Mouse (Mus musculus): Measurements from ENCODE around the gene Gse1. TPM values are rescaled to one million over a fixed set of nuclear protein-coding genes. Genes with fewer than 3 reads are reported as not detected.

The Gse1 gene
- polyA plus RNA-seq, 1 experiment from 2014 or later = 11.3 TPM

- Histone ChIP-seq H3K4me2 (replicated peaks; ENCODE audit: low read depth, low read length) (no peak overlapping the region), H3K9me3 (ENCODE audit: control insufficient read depth, low read length) (no peaks in the 10 kb centered on the region), H3K27ac (ENCODE audit: low read depth, low read length) (no peak overlapping the region), H3K4me1 (ENCODE audit: control insufficient read depth, insufficient read depth, low read length) (peaks cover 61% of the 10 kb centered on the region), H3K27me3 (ENCODE audit: control insufficient read depth, insufficient read depth, low read length) (no peaks in the 10 kb centered on the region), H3K4me3 (ENCODE audit: low read length) (no peak overlapping the region), H3K36me3 (ENCODE audit: control insufficient read depth, insufficient read depth, low read length) (peaks cover 17% of the 10 kb centered on the region), H3K9ac (ENCODE audit: low read depth, low read length) (peak overlapping the region; percentile 4; the same call in 1 of the 2 replicates)
- WGBS = 63% methylated on average over 19 of the region's 20 CpGs
- ATAC-seq (ENCODE audit: low FRiP score, low TSS enrichment) = no peak
Observed at GRCm38 (mm10) chr8:120556198-120556892, 328.1 kb downstream of the Gse1 start.

DNA sequence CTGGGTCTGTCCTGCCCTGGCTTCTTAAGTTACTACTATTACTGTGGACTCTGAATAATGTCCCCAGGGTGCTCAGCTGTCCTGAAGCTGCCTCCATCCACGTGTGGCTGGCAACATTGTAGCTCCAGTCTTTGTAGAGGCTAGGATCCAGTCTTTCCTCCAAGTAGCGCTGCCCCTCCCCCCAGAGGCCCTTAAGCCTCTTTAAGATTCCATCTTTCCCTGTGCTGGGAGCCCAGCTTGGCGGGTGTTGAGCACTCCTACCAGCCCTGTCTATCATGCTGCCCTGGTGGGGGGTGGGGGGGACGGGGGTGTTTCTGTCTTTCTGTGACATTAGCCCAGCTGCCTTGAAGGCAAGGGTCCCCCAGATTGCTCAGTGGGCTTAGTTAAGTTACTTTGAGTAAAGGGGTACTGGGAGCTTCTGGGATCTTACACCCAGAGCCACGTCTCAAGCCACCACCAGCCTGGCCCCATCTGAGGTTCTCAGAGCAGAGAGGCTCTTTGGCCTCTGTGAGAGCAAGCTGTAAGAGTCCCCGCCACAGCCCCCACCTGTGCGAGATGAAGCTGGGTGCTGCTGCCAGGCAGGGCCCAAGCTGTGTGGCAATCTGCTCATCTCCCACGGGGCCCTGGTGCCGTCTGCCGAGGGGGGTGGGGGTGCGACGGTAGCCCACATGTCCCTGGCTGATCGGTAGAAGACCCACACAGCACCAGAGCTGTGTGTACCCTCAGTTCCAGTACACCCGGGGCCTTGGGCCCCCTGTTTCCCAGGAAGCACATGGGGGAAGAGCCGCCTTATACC is 329.1 kb downstream of the Gse1 start:
- Histone ChIP-seq H3K9ac (ENCODE audit: low read depth, low read length) (peak overlapping the region; percentile 12; the same call in 1 of the 2 replicates), H3K27ac (ENCODE audit: low read depth, low read length) (no peak overlapping the region), H3K4me3 (ENCODE audit: low read length) (no peak overlapping the region), H3K4me2 (replicated peaks; ENCODE audit: low read depth, low read length) (no peak overlapping the region), H3K9me3 (ENCODE audit: control insufficient read depth, low read length) (no peaks in the 10 kb centered on the region), H3K4me1 (ENCODE audit: control insufficient read depth, insufficient read depth, low read length) (peaks cover 62% of the 10 kb centered on the region), H3K36me3 (ENCODE audit: control insufficient read depth, insufficient read depth, low read length) (peaks cover 17% of the 10 kb centered on the region), H3K27me3 (ENCODE audit: control insufficient read depth, insufficient read depth, low read length) (no peaks in the 10 kb centered on the region)
- WGBS = 65% methylated on average over 15 of the region's 15 CpGs
- no peak for ATAC-seq (ENCODE audit: low FRiP score, low TSS enrichment)

GRCm38 (mm10) chr8:120558162-120558561 is 329.9 kb downstream of the Gse1 start:
- WGBS = 63% methylated on average over 4 of the region's 4 CpGs
- peaks cover 62% of the 10 kb centered on the region for H3K4me1 ChIP-seq (ENCODE audit: control insufficient read depth, insufficient read depth, low read length)
- H3K4me2 ChIP-seq (replicated peaks; ENCODE audit: low read depth, low read length) = no peak overlapping the region
- H3K27me3 ChIP-seq (ENCODE audit: control insufficient read depth, insufficient read depth, low read length) = no peaks in the 10 kb centered on the region
- H3K9ac ChIP-seq (ENCODE audit: low read depth, low read length) = no peak overlapping the region
- H3K4me3 ChIP-seq (ENCODE audit: low read length) = no peak overlapping the region
- no peaks in the 10 kb centered on the region for H3K9me3 ChIP-seq (ENCODE audit: control insufficient read depth, low read length)
- H3K36me3 ChIP-seq (ENCODE audit: control insufficient read depth, insufficient read depth, low read length) = peaks cover 17% of the 10 kb centered on the region
- H3K27ac ChIP-seq (ENCODE audit: low read depth, low read length) = no peak overlapping the region
- ATAC-seq (ENCODE audit: low FRiP score, low TSS enrichment) = no peak

DNA sequence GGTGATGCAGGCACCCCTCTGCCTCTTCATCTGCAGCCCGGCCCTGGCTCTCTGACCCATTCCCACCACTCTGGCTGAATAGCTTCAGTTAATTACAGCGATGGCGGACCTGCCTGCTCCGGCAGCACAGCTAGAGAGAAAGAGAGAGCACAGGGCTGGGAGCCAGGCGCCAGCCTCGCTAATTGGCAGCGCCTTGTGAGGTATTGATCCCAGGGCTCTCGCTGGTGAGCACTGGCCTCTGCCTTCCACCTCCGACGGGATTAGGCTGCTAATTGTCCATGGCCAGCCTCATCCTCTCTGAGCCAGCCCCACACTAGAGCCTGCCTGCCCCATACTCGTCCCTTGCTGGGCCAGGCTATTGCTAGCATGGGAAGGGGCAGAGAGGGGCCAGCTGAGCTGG is 331.4 kb downstream of the Gse1 start:
- Histone ChIP-seq H3K4me3 (ENCODE audit: low read length) (no peak overlapping the region), H3K4me2 (replicated peaks; ENCODE audit: low read depth, low read length) (no peak overlapping the region), H3K9ac (ENCODE audit: low read depth, low read length) (no peak overlapping the region), H3K9me3 (ENCODE audit: control insufficient read depth, low read length) (no peaks in the 10 kb centered on the region), H3K36me3 (ENCODE audit: control insufficient read depth, insufficient read depth, low read length) (peaks cover 8% of the 10 kb centered on the region; the same call in 1 of the 2 replicates), H3K27ac (ENCODE audit: low read depth, low read length) (no peak overlapping the region), H3K27me3 (ENCODE audit: control insufficient read depth, insufficient read depth, low read length) (no peaks in the 10 kb centered on the region; the same call in 1 of the 2 replicates), H3K4me1 (ENCODE audit: control insufficient read depth, insufficient read depth, low read length) (peaks cover 76% of the 10 kb centered on the region)
- ATAC-seq (ENCODE audit: low FRiP score, low TSS enrichment) = no peak
- WGBS = 41% methylated on average over 11 of the region's 11 CpGs

- Histone ChIP-seq H3K4me1 (ENCODE audit: control insufficient read depth, insufficient read depth, low read length) (peaks cover 80% of the 10 kb centered on the region), H3K4me2 (replicated peaks; ENCODE audit: low read depth, low read length) (no peak overlapping the region), H3K36me3 (ENCODE audit: control insufficient read depth, insufficient read depth, low read length) (peaks cover 4% of the 10 kb centered on the region; the same call in 1 of the 2 replicates), H3K9me3 (ENCODE audit: control insufficient read depth, low read length) (no peaks in the 10 kb centered on the region), H3K27me3 (ENCODE audit: control insufficient read depth, insufficient read depth, low read length) (no peaks in the 10 kb centered on the region; the same call in 1 of the 2 replicates), H3K4me3 (ENCODE audit: low read length) (no peak overlapping the region), H3K27ac (ENCODE audit: low read depth, low read length) (no peak overlapping the region), H3K9ac (ENCODE audit: low read depth, low read length) (no peak overlapping the region)
- ATAC-seq (ENCODE audit: low FRiP score, low TSS enrichment) = no peak
- WGBS = 56% methylated on average over 5 of the region's 5 CpGs
Observed at GRCm38 (mm10) chr8:120560535-120560934, 332.3 kb downstream of the Gse1 start.

DNA sequence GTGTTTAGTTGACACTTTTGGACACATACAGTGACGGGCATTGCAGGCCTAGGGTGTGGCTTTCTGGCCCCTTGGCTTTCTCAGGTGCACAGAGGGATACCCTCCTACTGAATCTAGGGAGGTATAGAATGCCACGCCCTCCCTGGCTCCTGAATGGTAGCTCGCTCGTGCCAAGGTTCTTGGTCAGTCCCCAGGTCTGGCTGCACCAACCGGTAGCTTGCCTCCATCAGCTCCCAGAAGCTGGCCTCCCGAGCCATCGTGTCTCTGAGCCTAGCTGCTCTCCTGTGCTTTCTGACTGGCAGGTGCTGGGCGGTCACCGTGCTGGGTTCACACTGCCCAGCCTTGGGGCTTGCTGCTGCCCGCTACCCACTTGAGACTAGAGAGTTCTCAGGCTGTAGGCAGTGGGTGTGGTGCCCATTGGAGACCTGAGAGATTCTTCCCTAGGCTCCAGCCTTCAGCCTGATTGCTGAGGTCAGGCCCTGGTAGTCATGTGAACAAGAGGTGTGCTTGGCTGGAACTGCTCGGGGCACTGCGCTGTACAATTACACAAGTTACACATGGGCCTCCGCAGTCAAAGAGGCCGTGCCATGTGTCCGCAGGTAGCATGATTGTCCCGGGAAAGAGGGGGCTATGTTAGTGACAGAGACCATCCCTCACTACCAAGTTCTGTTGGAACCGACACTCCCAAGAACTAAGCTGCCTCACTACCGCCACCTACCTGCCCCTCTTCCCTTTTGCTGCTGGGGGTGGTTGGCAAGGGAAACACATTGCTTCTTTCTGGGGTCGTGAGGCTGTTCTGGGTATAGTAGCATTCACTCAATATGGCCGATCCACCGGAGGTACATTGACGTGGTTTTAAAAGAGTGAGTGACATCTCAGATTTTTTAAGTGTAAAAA is 333.5 kb downstream of the Gse1 start:
- 78% methylated on average over 22 of the region's 22 CpGs for WGBS
- ATAC-seq (ENCODE audit: low FRiP score, low TSS enrichment) = no peak

DNA sequence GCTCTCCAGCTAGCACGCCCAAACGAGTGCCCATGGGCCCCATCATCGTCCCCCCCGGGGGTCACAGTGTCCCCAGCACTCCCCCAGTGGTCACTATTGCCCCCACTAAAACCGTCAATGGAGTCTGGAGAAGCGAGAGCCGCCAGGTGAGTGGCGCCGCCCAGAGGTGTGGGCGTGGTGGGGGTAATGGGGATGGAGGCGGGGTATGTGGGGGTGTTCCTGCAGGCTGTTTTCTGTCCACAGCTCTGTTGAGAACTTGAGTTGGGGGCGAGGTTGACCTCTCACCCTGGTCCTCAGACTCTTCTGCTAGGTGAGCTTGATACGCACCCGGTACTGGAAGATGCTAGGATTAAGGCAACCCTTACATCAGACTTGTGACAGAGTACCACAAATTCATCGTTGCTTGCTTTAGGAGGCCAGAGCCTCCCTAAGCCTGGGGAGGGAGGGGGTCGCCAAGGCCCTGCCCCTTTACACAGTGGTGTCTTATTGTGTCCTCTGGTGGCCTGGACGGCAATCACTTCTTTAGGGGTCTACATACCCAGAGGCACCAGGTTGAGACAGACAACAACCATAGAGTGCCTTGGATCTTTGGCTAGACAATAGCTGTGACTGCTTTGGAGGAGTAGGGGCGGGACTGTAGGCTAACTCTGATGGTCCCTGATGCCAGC is 334.6 kb downstream of the Gse1 start:
- no peak for ATAC-seq (ENCODE audit: low FRiP score, low TSS enrichment)
- H3K9me3 ChIP-seq (ENCODE audit: control insufficient read depth, low read length) = no peaks in the 10 kb centered on the region
- H3K4me1 ChIP-seq (ENCODE audit: control insufficient read depth, insufficient read depth, low read length) = peaks cover 61% of the 10 kb centered on the region
- no peak overlapping the region for H3K4me2 ChIP-seq (replicated peaks; ENCODE audit: low read depth, low read length)
- no peak overlapping the region; the same call in 1 of the 2 replicates for H3K9ac ChIP-seq (ENCODE audit: low read depth, low read length)
- H3K36me3 ChIP-seq (ENCODE audit: control insufficient read depth, insufficient read depth, low read length) = peaks cover 21% of the 10 kb centered on the region
- peak overlapping the region; percentile 86 for H3K27ac ChIP-seq (ENCODE audit: low read depth, low read length)
- no peak overlapping the region for H3K4me3 ChIP-seq (ENCODE audit: low read length)
- WGBS = 64% methylated on average over 18 of the region's 18 CpGs
- H3K27me3 ChIP-seq (ENCODE audit: control insufficient read depth, insufficient read depth, low read length) = no peaks in the 10 kb centered on the region; the same call in 1 of the 2 replicates

More for the DNA sequence above, 333.5 kb downstream of the Gse1 start:
- Histone ChIP-seq H3K36me3 (ENCODE audit: control insufficient read depth, insufficient read depth, low read length) (peaks cover 11% of the 10 kb centered on the region), H3K9ac (ENCODE audit: low read depth, low read length) (no peak overlapping the region), H3K9me3 (ENCODE audit: control insufficient read depth, low read length) (no peaks in the 10 kb centered on the region), H3K4me2 (replicated peaks; ENCODE audit: low read depth, low read length) (no peak overlapping the region), H3K27ac (ENCODE audit: low read depth, low read length) (no peak overlapping the region), H3K4me3 (ENCODE audit: low read length) (no peak overlapping the region), H3K27me3 (ENCODE audit: control insufficient read depth, insufficient read depth, low read length) (no peaks in the 10 kb centered on the region; the same call in 1 of the 2 replicates), H3K4me1 (ENCODE audit: control insufficient read depth, insufficient read depth, low read length) (peaks cover 71% of the 10 kb centered on the region)

DNA sequence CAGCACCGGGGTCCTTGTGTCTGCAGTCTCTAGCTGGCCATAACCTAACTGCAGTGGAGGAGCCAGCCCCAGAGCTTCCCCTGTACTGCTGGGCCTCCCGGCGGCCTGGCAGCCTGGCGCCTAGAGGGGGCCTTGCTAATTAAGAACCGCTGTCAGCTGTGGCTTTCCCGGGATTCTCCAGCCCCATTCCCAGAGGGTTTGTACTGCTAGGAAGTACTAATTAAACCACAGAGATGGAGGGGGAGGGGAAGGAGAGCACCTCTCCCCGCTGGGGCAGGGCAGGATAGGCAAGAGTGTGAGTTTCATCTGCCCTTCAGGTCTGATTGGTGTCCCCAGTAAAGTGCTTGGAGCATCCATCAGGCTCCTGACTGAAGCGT is 335.1 kb downstream of the Gse1 start:
- ATAC-seq (ENCODE audit: low FRiP score, low TSS enrichment) = no peak; the same call in 1 of the 2 replicates
- Histone ChIP-seq H3K4me1 (ENCODE audit: control insufficient read depth, insufficient read depth, low read length) (peaks cover 56% of the 10 kb centered on the region), H3K4me2 (replicated peaks; ENCODE audit: low read depth, low read length) (no peak overlapping the region), H3K4me3 (ENCODE audit: low read length) (no peak overlapping the region), H3K9ac (ENCODE audit: low read depth, low read length) (0 out of 2 replicates have a peak overlapping the region, but pooled peaks have one; percentile 31), H3K27me3 (ENCODE audit: control insufficient read depth, insufficient read depth, low read length) (no peaks in the 10 kb centered on the region; the same call in 1 of the 2 replicates), H3K36me3 (ENCODE audit: control insufficient read depth, insufficient read depth, low read length) (peaks cover 26% of the 10 kb centered on the region), H3K27ac (ENCODE audit: low read depth, low read length) (peak overlapping the region; percentile 86), H3K9me3 (ENCODE audit: control insufficient read depth, low read length) (no peaks in the 10 kb centered on the region)
- WGBS = 11% methylated on average over 8 of the region's 8 CpGs

All from kidney, embryonic 14.5 days (tissue).